Mouse (Mus musculus) T-cell, adult 66 days (primary cell): ENCODE data around the gene Nucks1. TPM values are rescaled to one million over a fixed set of nuclear protein-coding genes. Genes with fewer than 3 reads are reported as not detected.

Experiments used
- total RNA-seq, 2 experiments: library from RNA; stranded (reverse); gene quantifications; 3 replicates in 1 of 2; 4 replicates in 1 of 2; pipeline ENCODE4 v1.2.4; 2023

The Nucks1 gene
- 10 to 100 TPM; 78.5 to 79.8 TPM for total RNA-seq

GRCm38 (mm10) chr1:131910001-131910648 is at the start of gene Nucks1:
Gene Nucks1 (plus strand): TSS chr1:131910534.

GRCm38 (mm10) chr1:131867093-131867945 is 43.0 kb upstream of the Nucks1 start, which contains the start of gene Rab29:
Gene Rab29 (plus strand): TSS chr1:131867224.

GRCm38 (mm10) chr1:131962606-131963084 is 52.3 kb downstream of the Nucks1 start, which contains the start of gene Slc45a3:
Gene Slc45a3 (plus strand): TSS chr1:131962967.

Other genes starting within 250 kb of the Nucks1 start
- 1 to 10 TPM; 1.5 to 1.7 TPM for gene Rab7b, start 221.8 kb upstream of the Nucks1 start, total RNA-seq
- not detected for gene Slc26a9, start 166.5 kb upstream of the Nucks1 start, total RNA-seq
- gene Pm20d1, start 113.2 kb upstream of the Nucks1 start, total RNA-seq, result not detected
- 10 to 100 TPM; 30.3 to 34.7 TPM for gene Slc41a1, start 83.0 kb upstream of the Nucks1 start, total RNA-seq
- 10 to 100 TPM; 14.0 to 20.3 TPM for gene Rab29, start 43.3 kb upstream of the Nucks1 start, total RNA-seq
- gene Slc45a3, start 52.4 kb downstream of the Nucks1 start, total RNA-seq, result 1 to 10 TPM; 2.1 to 3.5 TPM
- 100 to 1,000 TPM; 305 to 328 TPM for gene Elk4, start 97.1 kb downstream of the Nucks1 start, total RNA-seq
- not detected for gene Mfsd4a, start 157.5 kb downstream of the Nucks1 start, total RNA-seq
- not detected for gene Cdk18, start 229.2 kb downstream of the Nucks1 start, total RNA-seq